Mouse (Mus musculus) ES-CJ7 (cell line): ENCODE data around the gene Atp5d.
"Not testable (repeated sequence)": the region's sequence is repeated elsewhere in the genome, so short reads cannot be mapped to it uniquely, and the experiment has no call there.

Source experiments
- DNase-seq: peaks from one replicate; pipeline ENCODE4 v3.0.0; 2011; ENCODE audit warnings: low read depth, low spot score

The Atp5d gene

GRCm38 (mm10) chr10:80164998-80165344 lies 26.5 kb downstream of the Atp5d start:
- peak; percentile 94 for DNase-seq

GRCm38 (mm10) chr10:80165392-80166128 lies 27.1 kb downstream of the Atp5d start, which contains the start of gene Cirbp:
TSS of gene Cirbp (plus strand) at chr10:80165985.
- no peak for DNase-seq

- not testable (repeated sequence) for DNase-seq
Measured at GRCm38 (mm10) chr10:80166136-80166535, 27.7 kb downstream of the Atp5d start.

GRCm38 (mm10) chr10:80167460-80168037 lies 29.1 kb downstream of the Atp5d start:
- DNase-seq: peak; percentile 98

GRCm38 (mm10) chr10:80168038-80168661 lies 29.7 kb downstream of the Atp5d start:
- peak; percentile 96 for DNase-seq

GRCm38 (mm10) chr10:80169070-80169469 lies 30.6 kb downstream of the Atp5d start:
- DNase-seq: no peak

- no peak for DNase-seq
Measured at GRCm38 (mm10) chr10:80169651-80170050, 31.2 kb downstream of the Atp5d start.

- DNase-seq: no peak
Measured at GRCm38 (mm10) chr10:80170052-80170451, 31.6 kb downstream of the Atp5d start.

- DNase-seq: no peak
Measured at GRCm38 (mm10) chr10:80170601-80171021, 32.2 kb downstream of the Atp5d start.

GRCm38 (mm10) chr10:80171252-80171651 lies 32.8 kb downstream of the Atp5d start:
- DNase-seq: no peak

GRCm38 (mm10) chr10:80171760-80172526 lies 33.5 kb downstream of the Atp5d start:
- no peak for DNase-seq

- DNase-seq: peak; percentile 95
Measured at GRCm38 (mm10) chr10:80172527-80173292, 34.3 kb downstream of the Atp5d start, which contains the start of gene 1600002K03Rik. TSS of gene 1600002K03Rik (plus strand) at chr10:80172944.

- no peak for DNase-seq
Measured at GRCm38 (mm10) chr10:80173358-80173757, 34.9 kb downstream of the Atp5d start.

GRCm38 (mm10) chr10:80173955-80174640 lies 35.7 kb downstream of the Atp5d start:
- DNase-seq: no peak

GRCm38 (mm10) chr10:80174705-80175104 lies 36.3 kb downstream of the Atp5d start:
- peak; percentile 82 for DNase-seq

GRCm38 (mm10) chr10:80175536-80176269 lies 37.3 kb downstream of the Atp5d start:
- DNase-seq: peak; percentile 65

- DNase-seq: no peak
Measured at GRCm38 (mm10) chr10:80176270-80176834, 37.9 kb downstream of the Atp5d start.

- no peak for DNase-seq
Measured at GRCm38 (mm10) chr10:80177441-80178279, 39.2 kb downstream of the Atp5d start.
